Mouse (Mus musculus) bone marrow macrophage, adult 2 months (primary cell): Measurements from ENCODE around the gene Ccnb1.

ENCODE experiments used
- CTCF ChIP-seq: IDR thresholded peaks from 2 replicates; pipeline ENCODE4 v1.5.1; 2012; ENCODE audit warnings: low read depth, mild to moderate bottlenecking, low read length, moderate library complexity
- POLR2A ChIP-seq: IDR thresholded peaks from 2 replicates; pipeline ENCODE4 v1.6.1; 2012; ENCODE audit warnings: mild to moderate bottlenecking, low read depth, low read length, borderline replicate concordance

DNA sequence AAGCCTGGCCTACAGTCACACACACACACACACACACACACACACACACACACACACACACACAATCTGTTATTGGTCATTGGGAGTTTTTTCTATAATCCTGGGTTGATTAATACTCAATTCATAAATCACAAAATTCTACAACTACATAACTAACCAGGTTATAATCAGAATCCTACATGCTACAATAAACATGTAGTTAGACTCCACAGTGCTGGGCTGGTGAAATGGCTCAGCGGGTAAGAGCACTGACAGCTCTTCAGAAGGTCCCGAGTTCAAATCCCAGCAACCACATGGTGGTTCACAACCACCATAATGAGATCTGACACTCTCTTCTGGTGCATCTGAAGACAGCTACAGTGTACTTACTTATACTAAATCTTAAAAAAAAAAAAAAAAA, 53.6 kb downstream of the Ccnb1 start:
- no peak for TF ChIP-seq POLR2A
- no peak for TF ChIP-seq CTCF
